Mouse (Mus musculus) layer of hippocampus, adult 2 months (tissue): ENCODE results near the gene Fam129a. TPM values are rescaled to one million over a fixed set of nuclear protein-coding genes. Genes with fewer than 3 reads are reported as not detected.
"Not testable (repeated sequence)": the region's sequence is repeated elsewhere in the genome, so short reads cannot be mapped to it uniquely, and the experiment has no call there.

Experiments
- DNase-seq, 2 experiments: peaks; one replicate each; pipeline ENCODE4 v3.0.0; 2022; ENCODE audit warnings: low spot score in 2 of 2
- H3K27ac ChIP-seq: fragments of 200-600 bp; 2 replicates; pipeline ENCODE4 v1.8.1; 2022
- H3K4me3 ChIP-seq: fragments of 200-600 bp; 2 replicates; pipeline ENCODE4 v1.8.1; 2022; ENCODE audit warnings: mild to moderate bottlenecking
- CTCF ChIP-seq: fragments of 200-600 bp; conservative IDR thresholded peaks from 2 replicates; pipeline ENCODE4 v1.8.1; 2022; ENCODE audit warnings: antibody characterized with exemption, mild to moderate bottlenecking, moderate library complexity
- total RNA-seq, 2 experiments: library from RNA; stranded (reverse); gene quantifications; 2 replicates each; pipeline ENCODE4 v1.2.3; 2021

The Fam129a gene
- total RNA-seq, 2 experiments from 2014 or later = 1.4 to 1.7 TPM

- H3K4me3 ChIP-seq = no peak overlapping the region
- no peak for DNase-seq
- no peak for TF ChIP-seq CTCF
- no peak overlapping the region for H3K27ac ChIP-seq
These were observed 170.2 kb downstream of the Fam129a start for GRCm38 (mm10) chr1:151741199-151741621.

DNA sequence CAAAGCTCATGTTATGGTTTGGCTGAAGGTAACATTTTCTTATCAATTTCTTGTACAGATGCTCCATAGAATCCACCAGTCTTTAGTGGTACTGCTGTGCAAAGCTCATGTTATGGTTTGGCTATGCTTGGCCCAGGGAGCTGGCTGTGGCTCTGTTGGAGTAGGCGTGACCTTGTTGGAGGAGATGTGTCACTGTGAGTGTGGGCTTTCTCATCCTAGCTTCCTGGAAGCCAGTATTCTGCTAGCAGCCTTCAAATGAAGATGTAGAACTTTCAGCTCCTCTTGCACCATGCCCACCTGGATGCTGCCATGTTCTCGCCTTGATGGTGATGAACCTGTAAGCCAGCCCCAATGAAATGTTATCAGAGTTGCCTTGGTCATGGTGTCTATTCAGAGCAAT lies 178.9 kb downstream of the Fam129a start:
- not testable (repeated sequence) for H3K27ac ChIP-seq, DNase-seq, H3K4me3 ChIP-seq

- Histone ChIP-seq H3K27ac (no peak overlapping the region), H3K4me3 (no peak overlapping the region)
- no peak for DNase-seq
- TF ChIP-seq CTCF = no peak
These were observed 182.0 kb downstream of the Fam129a start for GRCm38 (mm10) chr1:151752946-151753345.

- no peak for DNase-seq
- no peak for TF ChIP-seq CTCF
- no peak overlapping the region for H3K27ac ChIP-seq
- no peak overlapping the region for H3K4me3 ChIP-seq
These were observed 182.5 kb downstream of the Fam129a start for GRCm38 (mm10) chr1:151753374-151753929.

DNA sequence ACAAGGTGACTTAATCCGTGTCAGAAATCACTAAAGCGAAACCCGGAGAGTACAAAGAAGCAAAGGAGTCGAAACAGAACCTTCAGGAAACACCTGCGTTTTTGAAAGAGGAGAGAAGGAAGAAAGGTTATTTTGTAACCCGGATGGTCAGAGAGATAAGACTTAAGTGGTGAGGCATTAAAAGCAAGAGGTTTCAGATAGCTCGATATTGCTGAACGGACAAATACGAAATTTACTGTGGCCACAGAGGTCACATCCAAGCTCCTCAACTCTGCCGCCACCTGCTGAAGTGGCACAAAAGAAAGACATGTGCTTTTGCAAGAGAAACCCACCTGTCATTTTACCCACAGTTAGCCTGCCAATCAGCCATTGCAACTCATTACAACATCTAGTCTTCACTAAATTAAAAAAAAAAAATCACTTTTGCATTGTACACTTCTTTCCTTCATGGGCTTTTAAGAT lies 183.1 kb downstream of the Fam129a start:
- peak overlapping the region; percentile 87 for H3K4me3 ChIP-seq
- H3K27ac ChIP-seq = peak overlapping the region; percentile 90; the same call in 1 of the 2 replicates
- DNase-seq = no peak
- TF ChIP-seq CTCF = no peak

GRCm38 (mm10) chr1:151754881-151755659 lies 184.1 kb downstream of the Fam129a start, which contains the start of gene Edem3:
Edem3 (plus strand) TSS chr1:151755371.
- H3K27ac ChIP-seq = peak within 1 kb of the TSS; percentile 90
- peak; percentile 96 to 100 for DNase-seq
- no peak for TF ChIP-seq CTCF
- H3K4me3 ChIP-seq = peak within 1 kb of the TSS; percentile 87

DNA sequence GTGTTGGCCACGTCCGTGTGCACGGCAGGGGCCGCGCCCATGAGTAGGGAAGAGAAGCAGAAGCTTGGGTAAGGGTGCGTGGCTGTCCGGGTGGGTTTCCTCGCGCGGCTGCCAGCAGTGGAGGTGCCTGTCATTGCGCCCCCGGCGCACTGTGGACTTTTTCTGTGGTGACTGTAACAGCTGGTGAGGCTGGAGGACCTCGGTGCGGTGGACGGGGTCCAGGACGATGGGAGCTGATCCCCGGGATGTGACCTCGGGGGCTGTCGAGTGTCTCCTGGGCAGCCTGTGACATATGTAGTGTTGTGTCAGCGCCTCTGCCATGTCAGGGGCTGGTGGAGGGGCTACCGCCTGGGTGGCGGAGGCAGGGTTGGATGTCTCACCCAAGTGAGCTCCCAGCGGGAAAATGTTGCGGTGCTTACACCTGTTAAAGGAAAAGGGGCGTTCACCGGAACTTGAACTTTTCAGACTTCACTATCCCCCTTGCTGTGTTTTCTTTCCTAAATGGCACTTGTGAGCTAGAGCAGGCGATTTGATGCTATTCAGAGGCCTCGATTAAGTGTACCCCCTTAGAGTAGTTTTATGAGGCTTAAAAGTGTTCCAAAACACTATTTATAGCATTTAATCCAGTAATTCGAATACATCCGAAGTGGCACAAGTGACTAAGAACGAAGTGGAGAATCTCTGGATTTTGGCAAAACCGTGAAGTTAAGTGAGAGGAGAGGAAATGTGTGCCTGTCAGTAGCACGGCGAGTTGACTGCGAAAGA lies 184.9 kb downstream of the Fam129a start:
- DNase-seq = no peak
- peak overlapping the region; percentile 90 for H3K27ac ChIP-seq
- peak; percentile 9; the same call in 1 of the 2 replicates for TF ChIP-seq CTCF
- peak overlapping the region; percentile 87 for H3K4me3 ChIP-seq

- Histone ChIP-seq H3K4me3 (peak overlapping the region; percentile 87), H3K27ac (peak overlapping the region; percentile 90; the same call in 1 of the 2 replicates)
- no peak for DNase-seq
- no peak for TF ChIP-seq CTCF
These were observed 185.4 kb downstream of the Fam129a start for GRCm38 (mm10) chr1:151756425-151756728.

DNA sequence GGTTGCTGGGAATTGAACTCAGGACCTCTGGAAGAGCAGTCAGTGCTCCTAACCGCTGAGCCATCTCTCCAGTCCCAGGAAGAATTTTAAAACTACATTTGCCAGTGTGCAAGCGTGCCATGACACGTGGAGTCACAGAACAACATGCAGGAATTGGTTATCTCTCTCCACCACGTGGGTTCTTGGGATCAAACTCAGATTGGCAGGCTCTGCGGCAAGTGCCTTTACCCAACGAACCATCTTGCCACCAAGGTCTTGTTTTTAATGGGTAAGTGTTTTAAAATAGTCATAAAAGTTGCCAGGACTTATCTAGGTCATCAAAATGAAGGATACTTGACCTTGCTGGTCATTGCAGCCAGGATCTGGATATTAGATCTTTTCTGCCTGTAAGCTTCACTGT lies 187.3 kb downstream of the Fam129a start:
- H3K4me3 ChIP-seq = no peak overlapping the region
- H3K27ac ChIP-seq = no peak overlapping the region
- DNase-seq = no peak
- no peak for TF ChIP-seq CTCF

GRCm38 (mm10) chr1:151758991-151759390 lies 188.0 kb downstream of the Fam129a start:
- DNase-seq = no peak

DNA sequence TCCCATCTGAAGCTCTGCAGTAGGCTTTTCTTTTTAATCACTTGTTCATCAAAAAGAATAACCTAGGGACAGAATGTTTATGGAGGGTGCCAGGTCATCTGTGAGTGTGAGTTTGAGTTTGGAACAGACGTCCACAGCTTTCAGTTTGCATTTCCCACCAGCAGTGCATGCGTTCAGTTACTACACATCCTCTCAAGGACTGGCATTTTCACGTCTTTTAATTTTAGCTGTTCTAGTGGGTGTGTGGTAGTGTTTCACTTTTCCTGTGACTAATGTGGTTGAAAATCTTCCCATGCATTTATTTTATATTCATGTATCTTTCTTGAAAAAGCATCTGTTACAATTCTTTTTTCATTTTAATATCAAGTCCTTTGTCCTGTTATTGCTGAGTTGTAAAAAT lies 193.2 kb downstream of the Fam129a start:
- Histone ChIP-seq H3K27ac (no peak overlapping the region), H3K4me3 (no peak overlapping the region)
- no peak for TF ChIP-seq CTCF
- no peak for DNase-seq

More at GRCm38 (mm10) chr1:151758991-151759390, 188.0 kb downstream of the Fam129a start:
- no peak for TF ChIP-seq CTCF
- Histone ChIP-seq H3K4me3 (no peak overlapping the region), H3K27ac (no peak overlapping the region)

GRCm38 (mm10) chr1:151766166-151766565 lies 195.2 kb downstream of the Fam129a start:
- Histone ChIP-seq H3K27ac (no peak overlapping the region), H3K4me3 (no peak overlapping the region)
- no peak for DNase-seq
- TF ChIP-seq CTCF = no peak

- H3K4me3 ChIP-seq = no peak overlapping the region
- peak; percentile 62 for TF ChIP-seq CTCF
- H3K27ac ChIP-seq = no peak overlapping the region
- DNase-seq = no peak
These were observed 196.1 kb downstream of the Fam129a start for GRCm38 (mm10) chr1:151766976-151767654.
